In genomic region chr2:34777237-34777868, GRCm38 (mm10) we compare ENCODE assay signal across 15 mouse cellular contexts. TPM values are rescaled to one million over a fixed set of nuclear protein-coding genes. Genes with fewer than 3 reads are reported as not detected.
DNase-seq lines count a peak whose midpoint lies in the region; ATAC-seq and TF ChIP-seq lines count a peak whose summit lies in the region.
"Had no signal": no experiment of that assay in that cellular context is flagged by ENCODE, and none has a peak within 500 bp of the region (broad histone marks: within the 10 kb centered on the region; RNA-seq: fewer than 3 reads in every experiment).

No protein-coding gene starts in this region.

- no peak; a peak in 1 of 4 replicates for TF ChIP-seq POLR2A in MEL (IDR thresholded peaks at IDR 0.05; ENCODE audit: control insufficient read depth in 1 of 2, insufficient read depth in 1 of 2, low read depth in 1 of 2, low read length in 2 of 2, poor library complexity in 1 of 2)

- peaks cover 73% of the 10 kb centered on the region for H3K36me3 ChIP-seq in hindbrain, embryonic 13.5 days
- H3K36me3 ChIP-seq in hindbrain, embryonic 10.5 days, result peaks cover 96% of the 10 kb centered on the region
- H3K36me3 ChIP-seq in MEL (ENCODE audit: control insufficient read depth in 1 of 2, insufficient read depth in 2 of 2, low read length in 2 of 2), result peaks cover 43 to 47% of the 10 kb centered on the region in 2 experiments
- H3K36me3 ChIP-seq in forebrain, embryonic 16.5 days (ENCODE audit: control insufficient read depth, insufficient read depth), result peaks cover 35% of the 10 kb centered on the region
- H3K36me3 ChIP-seq in midbrain, embryonic 14.5 days (ENCODE audit: control insufficient read depth, insufficient read depth, low read length), result peaks cover 81% of the 10 kb centered on the region

- no peak overlapping the region for H3K9ac ChIP-seq in hindbrain, embryonic 13.5 days
- no peak overlapping the region for H3K9ac ChIP-seq in MEL (ENCODE audit: control insufficient read depth, low read depth, low read length, poor library complexity, severe bottlenecking)
- H3K9ac ChIP-seq in forebrain, embryonic 16.5 days (replicated peaks; ENCODE audit: low read depth, low read length), result no peak overlapping the region
- H3K9ac ChIP-seq in midbrain, embryonic 14.5 days (replicated peaks; ENCODE audit: low read length), result no peak overlapping the region

- peak overlapping the region; percentile 7; the same call in 1 of the 2 replicates for H3K4me3 ChIP-seq in hindbrain, embryonic 13.5 days
- no peak overlapping the region; the same call in 1 of the 2 replicates for H3K4me3 ChIP-seq in hindbrain, embryonic 10.5 days
- no peak overlapping the region; a peak in 1 of 4 replicates for H3K4me3 ChIP-seq in MEL (ENCODE audit: control insufficient read depth in 1 of 2, insufficient read depth in 1 of 2, low read depth in 2 of 2, low read length in 2 of 2)
- no peak overlapping the region for H3K4me3 ChIP-seq in forebrain, embryonic 16.5 days (replicated peaks; ENCODE audit: low read length)
- H3K4me3 ChIP-seq in midbrain, embryonic 14.5 days (replicated peaks; ENCODE audit: low read depth, low read length), result no peak overlapping the region

- no peak for ATAC-seq in hindbrain, embryonic 13.5 days (ENCODE audit: low FRiP score)
- no peak for ATAC-seq in forebrain, embryonic 16.5 days
- no peak for ATAC-seq in midbrain, embryonic 14.5 days (ENCODE audit: low FRiP score, low TSS enrichment)

- no peak for TF ChIP-seq CTCF in MEL (IDR thresholded peaks at IDR 0.05 in 2 of 3, conservative IDR thresholded peaks at IDR 0.05 in 1 of 3; ENCODE audit: control insufficient read depth in 1 of 3, insufficient read depth in 1 of 3, low read depth in 2 of 3, low read length in 3 of 3, poor library complexity in 1 of 3, severe bottlenecking in 1 of 3)

- H3K4me1 ChIP-seq in hindbrain, embryonic 13.5 days (replicated peaks), result peaks cover 59% of the 10 kb centered on the region
- peaks cover 44% of the 10 kb centered on the region for H3K4me1 ChIP-seq in hindbrain, embryonic 10.5 days (replicated peaks)
- H3K4me1 ChIP-seq in MEL (ENCODE audit: control insufficient read depth in 1 of 2, insufficient read depth in 2 of 2, low read length in 2 of 2), result peaks cover 0 to 14% of the 10 kb centered on the region in 2 experiments; a peak in 3 of 4 replicates
- H3K4me1 ChIP-seq in forebrain, embryonic 16.5 days (replicated peaks; ENCODE audit: control insufficient read depth, insufficient read depth, low read length), result peaks cover 44% of the 10 kb centered on the region
- H3K4me1 ChIP-seq in midbrain, embryonic 14.5 days (ENCODE audit: control insufficient read depth, insufficient read depth, low read length), result peaks cover 48% of the 10 kb centered on the region

- H3K4me2 ChIP-seq in hindbrain, embryonic 13.5 days, result peak overlapping the region; percentile 36
- H3K4me2 ChIP-seq in forebrain, embryonic 16.5 days (ENCODE audit: low read length), result 0 out of 2 replicates have a peak overlapping the region, but pooled peaks have one; percentile 15
- peak overlapping the region; percentile 57 for H3K4me2 ChIP-seq in midbrain, embryonic 14.5 days (ENCODE audit: low read length)

- no peaks in the 10 kb centered on the region for H3K9me3 ChIP-seq in hindbrain, embryonic 13.5 days
- no peaks in the 10 kb centered on the region for H3K9me3 ChIP-seq in hindbrain, embryonic 10.5 days
- H3K9me3 ChIP-seq in MEL (replicated peaks; ENCODE audit: insufficient read depth, low read length), result no peaks in the 10 kb centered on the region
- no peaks in the 10 kb centered on the region for H3K9me3 ChIP-seq in forebrain, embryonic 16.5 days (ENCODE audit: control insufficient read depth, low read length)
- H3K9me3 ChIP-seq in midbrain, embryonic 14.5 days (ENCODE audit: control insufficient read depth, low read length), result no peaks in the 10 kb centered on the region

- TF ChIP-seq RAD21 in MEL (IDR thresholded peaks at IDR 0.05; ENCODE audit: low read depth, low read length), result no peak

- H3K79me2 ChIP-seq in MEL (ENCODE audit: control insufficient read depth, insufficient read depth, low read length, poor library complexity), result peaks cover 47% of the 10 kb centered on the region

- DNase-seq in hindbrain, embryonic 10.5 days (ENCODE audit: low spot score), result no peak
- DNase-seq in MEL (ENCODE audit: low read depth, low spot score), result peak; percentile 38
- no peak for DNase-seq in midbrain, embryonic 14.5 days
- DNase-seq in ovary, postnatal 36 days (ENCODE audit: low spot score), result no peak
- no peak for DNase-seq in adrenal gland, postnatal 14 days
- DNase-seq in B cell, adult 2 months, result no peak
- DNase-seq: cerebellum, adult 11 months; gastrocnemius, postnatal 10 days; layer of hippocampus, adult 9-11 months; lung, postnatal 14 days; thymus, adult 2 months had no signal

- H3K27me3 ChIP-seq in hindbrain, embryonic 13.5 days, result no peaks in the 10 kb centered on the region
- no peaks in the 10 kb centered on the region for H3K27me3 ChIP-seq in hindbrain, embryonic 10.5 days (ENCODE audit: insufficient read depth, poor library complexity, severe bottlenecking)
- no peaks in the 10 kb centered on the region for H3K27me3 ChIP-seq in MEL (ENCODE audit: control insufficient read depth in 1 of 2, insufficient read depth in 2 of 2, low read length in 2 of 2)
- no peaks in the 10 kb centered on the region for H3K27me3 ChIP-seq in forebrain, embryonic 16.5 days (replicated peaks; ENCODE audit: control insufficient read depth, insufficient read depth, low read length)
- no peaks in the 10 kb centered on the region for H3K27me3 ChIP-seq in midbrain, embryonic 14.5 days (ENCODE audit: control insufficient read depth, insufficient read depth, low read length)

- no peak for TF ChIP-seq EP300 in MEL (IDR thresholded peaks at IDR 0.05; ENCODE audit: low read depth in 1 of 2, low read length in 2 of 2)

- H3K27ac ChIP-seq in hindbrain, embryonic 13.5 days, result no peak overlapping the region
- no peak overlapping the region for H3K27ac ChIP-seq in hindbrain, embryonic 10.5 days
- H3K27ac ChIP-seq in MEL (ENCODE audit: control insufficient read depth, low read depth, low read length), result no peak overlapping the region
- no peak overlapping the region for H3K27ac ChIP-seq in forebrain, embryonic 16.5 days (ENCODE audit: low read length)
- no peak overlapping the region for H3K27ac ChIP-seq in midbrain, embryonic 14.5 days (replicated peaks; ENCODE audit: low read depth, low read length)

- WGBS in hindbrain, embryonic 13.5 days, result 70% methylated on average over 1 of the region's 1 CpGs
- WGBS in hindbrain, embryonic 10.5 days, result 65% methylated on average over 1 of the region's 1 CpGs
- WGBS in forebrain, embryonic 16.5 days, result 46% methylated on average over 1 of the region's 1 CpGs
- WGBS in midbrain, embryonic 14.5 days, result 73% methylated on average over 1 of the region's 1 CpGs

RNA-seq across cellular contexts. Expression of gene Hspa5, which starts 5.6 kb away (rescaled TPM):
- polyA plus RNA-seq in hindbrain, embryonic 13.5 days (2015; fragmentation: Nextera tagmentation; extraction: Ambion mirVana), result 438 and 458 TPM in 2 replicates
- polyA plus RNA-seq in hindbrain, embryonic 10.5 days (2016; fragmentation: Nextera tagmentation; extraction: Ambion mirVana), result 614 and 918 TPM in 2 replicates
- total RNA-seq in MEL (2012; rRNA removed), result 914 and 1,250 TPM in 2 replicates
- 100 to 1,000 TPM; 147 to 649 TPM for polyA plus RNA-seq in MEL (2012; ENCODE audit: insufficient read depth in 1 of 2, insufficient read length in 2 of 2, low read depth in 1 of 2, low replicate concordance in 2 of 2, missing spikeins in 1 of 2)
- polyA plus RNA-seq in forebrain, embryonic 16.5 days (2015; fragmentation: Nextera tagmentation; extraction: Ambion mirVana), result 387 and 442 TPM in 2 replicates
- 299 and 450 TPM in 2 replicates for polyA plus RNA-seq in midbrain, embryonic 14.5 days (2014; fragmentation: Nextera tagmentation; extraction: Ambion mirVana)
- total RNA-seq in adrenal gland, postnatal 14 days (2021), result 552 and 555 TPM in 2 replicates

RNA-seq across cellular contexts. Expression of gene Gapvd1, which starts 22.3 kb away (rescaled TPM):
- 122 and 129 TPM in 2 replicates for polyA plus RNA-seq in hindbrain, embryonic 13.5 days (2015; fragmentation: Nextera tagmentation; extraction: Ambion mirVana)
- 90.4 and 94.0 TPM in 2 replicates for polyA plus RNA-seq in hindbrain, embryonic 10.5 days (2016; fragmentation: Nextera tagmentation; extraction: Ambion mirVana)
- 62.4 and 65.0 TPM in 2 replicates for total RNA-seq in MEL (2012; rRNA removed)
- polyA plus RNA-seq in MEL (2012; ENCODE audit: insufficient read depth in 1 of 2, insufficient read length in 2 of 2, low read depth in 1 of 2, low replicate concordance in 2 of 2, missing spikeins in 1 of 2), result 100 to 1,000 TPM in 1 of 2 experiments, 10 to 100 TPM in 1; 96.7 to 174 TPM
- 126 and 135 TPM in 2 replicates for polyA plus RNA-seq in forebrain, embryonic 16.5 days (2015; fragmentation: Nextera tagmentation; extraction: Ambion mirVana)
- 91.8 and 132 TPM in 2 replicates for polyA plus RNA-seq in midbrain, embryonic 14.5 days (2014; fragmentation: Nextera tagmentation; extraction: Ambion mirVana)
- total RNA-seq in adrenal gland, postnatal 14 days (2021), result 55.5 and 58.2 TPM in 2 replicates

RNA-seq across cellular contexts. Expression of gene Rabepk, which starts 22.4 kb away (rescaled TPM):
- 28.2 TPM in 2 replicates for polyA plus RNA-seq in hindbrain, embryonic 13.5 days (2015; fragmentation: Nextera tagmentation; extraction: Ambion mirVana)
- 31.5 and 43.0 TPM in 2 replicates for polyA plus RNA-seq in hindbrain, embryonic 10.5 days (2016; fragmentation: Nextera tagmentation; extraction: Ambion mirVana)
- total RNA-seq in MEL (2012; rRNA removed), result 47.1 and 51.2 TPM in 2 replicates
- polyA plus RNA-seq in MEL (2012; ENCODE audit: insufficient read depth in 1 of 2, insufficient read length in 2 of 2, low read depth in 1 of 2, low replicate concordance in 2 of 2, missing spikeins in 1 of 2), result 10 to 100 TPM in 1 of 2 experiments, not detected in 1; 85.3 TPM
- polyA plus RNA-seq in forebrain, embryonic 16.5 days (2015; fragmentation: Nextera tagmentation; extraction: Ambion mirVana), result 29.9 and 30.8 TPM in 2 replicates
- 20.3 and 25.4 TPM in 2 replicates for polyA plus RNA-seq in midbrain, embryonic 14.5 days (2014; fragmentation: Nextera tagmentation; extraction: Ambion mirVana)
- total RNA-seq in adrenal gland, postnatal 14 days (2021), result 24.8 and 29.7 TPM in 2 replicates

RNA-seq across cellular contexts. Expression of gene Fbxw2, which starts 48.8 kb away (rescaled TPM):
- polyA plus RNA-seq in hindbrain, embryonic 13.5 days (2015; fragmentation: Nextera tagmentation; extraction: Ambion mirVana), result 83.1 and 83.8 TPM in 2 replicates
- polyA plus RNA-seq in hindbrain, embryonic 10.5 days (2016; fragmentation: Nextera tagmentation; extraction: Ambion mirVana), result 65.6 and 73.6 TPM in 2 replicates
- total RNA-seq in MEL (2012; rRNA removed), result 40.2 and 43.7 TPM in 2 replicates
- 100 to 1,000 TPM in 1 of 2 experiments, 10 to 100 TPM in 1; 49.7 to 101 TPM for polyA plus RNA-seq in MEL (2012; ENCODE audit: insufficient read depth in 1 of 2, insufficient read length in 2 of 2, low read depth in 1 of 2, low replicate concordance in 2 of 2, missing spikeins in 1 of 2)
- polyA plus RNA-seq in forebrain, embryonic 16.5 days (2015; fragmentation: Nextera tagmentation; extraction: Ambion mirVana), result 114 and 122 TPM in 2 replicates
- polyA plus RNA-seq in midbrain, embryonic 14.5 days (2014; fragmentation: Nextera tagmentation; extraction: Ambion mirVana), result 75.3 and 91.5 TPM in 2 replicates
- 67.5 and 75.5 TPM in 2 replicates for total RNA-seq in adrenal gland, postnatal 14 days (2021)

RNA-seq across cellular contexts. Expression of gene Gm34653, which starts 55.5 kb away (rescaled TPM):
- not detected in 2 replicates for polyA plus RNA-seq in hindbrain, embryonic 13.5 days (2015; fragmentation: Nextera tagmentation; extraction: Ambion mirVana)
- not detected in 2 replicates for polyA plus RNA-seq in hindbrain, embryonic 10.5 days (2016; fragmentation: Nextera tagmentation; extraction: Ambion mirVana)
- total RNA-seq in MEL (2012; rRNA removed), result 0.08 TPM in 1 of 2 replicates, not detected in the other
- polyA plus RNA-seq in MEL (2012; ENCODE audit: insufficient read depth in 1 of 2, insufficient read length in 2 of 2, low read depth in 1 of 2, low replicate concordance in 2 of 2, missing spikeins in 1 of 2), result under 1 TPM in 1 of 2 experiments, not detected in 1; 0.10 TPM
- polyA plus RNA-seq in forebrain, embryonic 16.5 days (2015; fragmentation: Nextera tagmentation; extraction: Ambion mirVana), result not detected in 2 replicates
- 0.13 TPM in 1 of 2 replicates, not detected in the other for polyA plus RNA-seq in midbrain, embryonic 14.5 days (2014; fragmentation: Nextera tagmentation; extraction: Ambion mirVana)
- total RNA-seq in adrenal gland, postnatal 14 days (2021), result not detected in 2 replicates
- total RNA-seq: adrenal gland, adult 18-20 months; gastrocnemius, postnatal 10 days had no signal
- polyA plus RNA-seq: neural tube, embryonic 11.5 days; thymus, adult 2 months had no signal
